Mouse (Mus musculus) CH12.LX (cell line): ENCODE results near the gene Sele. TPM values are rescaled to one million over a fixed set of nuclear protein-coding genes. Genes with fewer than 3 reads are reported as not detected.

Experiments used
- DNase-seq: peaks from one replicate; pipeline ENCODE4 v3.0.0-alpha.2; 2013; ENCODE audit errors: extremely low read depth
- H3K27ac ChIP-seq: 2 replicates; pipeline ENCODE4 v1.5.1; 2012; ENCODE audit warnings: low read depth, mild to moderate bottlenecking, control low read depth, moderate library complexity; ENCODE audit not compliant: insufficient read depth
- H3K27me3 ChIP-seq: replicated peaks from 2 replicates; pipeline ENCODE3; 2012; ENCODE audit warnings: inconsistent platforms
- H3K36me3 ChIP-seq, 2 experiments: replicated peaks in 1 of 2; 2 replicates each; pipeline versions ENCODE3 to v1.6.1; 2012; ENCODE audit warnings: inconsistent platforms in 1 of 2, low read length in 1 of 2, mild to moderate bottlenecking in 1 of 2, mixed read lengths in 1 of 2, moderate library complexity in 1 of 2; ENCODE audit not compliant: control insufficient read depth in 1 of 2, insufficient read depth in 1 of 2
- H3K4me1 ChIP-seq, 2 experiments: 2 replicates each; pipeline ENCODE4 v1.6.1; 2012; ENCODE audit warnings: inconsistent platforms in 1 of 2, moderate library complexity in 1 of 2; ENCODE audit not compliant: insufficient read depth in 2 of 2, control insufficient read depth in 1 of 2
- H3K4me2 ChIP-seq: 2 replicates; pipeline ENCODE4 v1.6.1; 2012; ENCODE audit warnings: low read depth, mild to moderate bottlenecking, control low read depth; ENCODE audit not compliant: poor library complexity, insufficient read depth, severe bottlenecking
- H3K4me3 ChIP-seq, 3 experiments: fragments of 150-350 bp in 1 of 3; sonication (generic) in 1 of 3; replicated peaks in 1 of 3; 2 replicates each; pipeline versions ENCODE3 to v1.5.1; 2011 to 2012; ENCODE audit warnings: low read depth in 2 of 3, low read length in 2 of 3, mild to moderate bottlenecking in 2 of 3, moderate library complexity in 2 of 3, control low read depth in 1 of 3, improper control_type of control experiment in 1 of 3, inconsistent platforms in 1 of 3, mixed read lengths in 1 of 3; ENCODE audit not compliant: poor library complexity in 1 of 3
- H3K79me2 ChIP-seq: replicated peaks from 2 replicates; pipeline ENCODE4 v1.6.1; 2012; ENCODE audit warnings: mild to moderate bottlenecking, moderate library complexity; ENCODE audit not compliant: control insufficient read depth, poor library complexity, insufficient read depth, severe bottlenecking; ENCODE audit errors: extremely low read depth
- H3K9ac ChIP-seq: 2 replicates; pipeline ENCODE4 v1.6.1; 2012; ENCODE audit warnings: low read depth, mild to moderate bottlenecking, control low read depth, moderate library complexity; ENCODE audit not compliant: insufficient read depth
- H3K9me3 ChIP-seq: replicated peaks from 2 replicates; pipeline ENCODE3; 2012; ENCODE audit warnings: low read length, inconsistent platforms, mixed read lengths
- CTCF ChIP-seq, 2 experiments: IDR thresholded peaks in 1 of 2; conservative IDR thresholded peaks in 1 of 2; 2 replicates each; pipeline ENCODE4 v1.5.1; 2011 to 2012; ENCODE audit warnings: low read depth in 2 of 2, low read length in 2 of 2, improper control_type of control experiment in 1 of 2, inconsistent platforms in 1 of 2, mild to moderate bottlenecking in 1 of 2, moderate library complexity in 1 of 2
- E2F4 ChIP-seq: IDR thresholded peaks from 2 replicates; pipeline ENCODE4 v1.6.1; 2011; ENCODE audit warnings: low read depth, low read length, improper control_type of control experiment; ENCODE audit not compliant: insufficient replicate concordance
- ELF1 ChIP-seq: IDR thresholded peaks from 2 replicates; pipeline ENCODE4 v1.6.1; 2014; ENCODE audit warnings: low read depth, mild to moderate bottlenecking, inconsistent platforms, low read length, improper control_type of control experiment
- EP300 ChIP-seq: IDR thresholded peaks from 2 replicates; pipeline ENCODE4 v1.6.1; 2011; ENCODE audit warnings: low read length, improper control_type of control experiment
- GABPA ChIP-seq: IDR thresholded peaks from 2 replicates; pipeline ENCODE4 v1.6.1; 2012; ENCODE audit warnings: low read depth, low read length, improper control_type of control experiment, inconsistent platforms; ENCODE audit not compliant: insufficient replicate concordance
- HCFC1 ChIP-seq: IDR thresholded peaks from 2 replicates; pipeline ENCODE4 v1.6.1; 2012; ENCODE audit warnings: low read depth, mild to moderate bottlenecking, inconsistent platforms, low read length, improper control_type of control experiment
- IRF4 ChIP-seq: IDR thresholded peaks from 2 replicates; pipeline ENCODE4 v1.6.1; 2014; ENCODE audit warnings: low read depth, mild to moderate bottlenecking, inconsistent platforms, low read length, improper control_type of control experiment
- KAT2A ChIP-seq: IDR thresholded peaks from 2 replicates; pipeline ENCODE4 v1.6.1; 2012; ENCODE audit warnings: low read length, improper control_type of control experiment, inconsistent platforms; ENCODE audit not compliant: insufficient replicate concordance
- MEF2A ChIP-seq: IDR thresholded peaks from 2 replicates; pipeline ENCODE4 v1.6.1; 2014; ENCODE audit warnings: low read depth, mild to moderate bottlenecking, inconsistent platforms, low read length, improper control_type of control experiment, borderline replicate concordance
- MXI1 ChIP-seq: IDR thresholded peaks from 2 replicates; pipeline ENCODE4 v1.6.1; 2011; ENCODE audit warnings: mild to moderate bottlenecking, low read depth, low read length, improper control_type of control experiment
- MYC ChIP-seq: IDR thresholded peaks from 2 replicates; pipeline ENCODE4 v1.6.1; 2011; ENCODE audit warnings: low read depth, mild to moderate bottlenecking, improper control_type of control experiment, low read length
- POLR2A ChIP-seq: IDR thresholded peaks from 2 replicates; pipeline ENCODE4 v1.6.1; 2011; ENCODE audit warnings: low read depth, mild to moderate bottlenecking, improper control_type of control experiment, low read length
- RAD21 ChIP-seq: IDR thresholded peaks from 2 replicates; pipeline ENCODE4 v1.6.1; 2011; ENCODE audit warnings: low read depth, mild to moderate bottlenecking, low read length, improper control_type of control experiment, moderate library complexity
- SMC3 ChIP-seq: IDR thresholded peaks from 2 replicates; pipeline ENCODE4 v1.6.1; 2011; ENCODE audit warnings: low read depth, low read length, improper control_type of control experiment
- UBTF ChIP-seq: IDR thresholded peaks from 2 replicates; pipeline ENCODE4 v1.6.1; 2012; ENCODE audit warnings: low read depth, mild to moderate bottlenecking, inconsistent platforms, low read length, improper control_type of control experiment, moderate library complexity
- USF2 ChIP-seq: conservative IDR thresholded peaks from 2 replicates; pipeline ENCODE4 v1.6.1; 2011; ENCODE audit warnings: low read depth, low read length, improper control_type of control experiment
- ZNF384 ChIP-seq: IDR thresholded peaks from 2 replicates; pipeline ENCODE4 v1.6.1; 2012; ENCODE audit warnings: low read depth, low read length, improper control_type of control experiment, inconsistent platforms
- dilution Hi-C: fragments of 300-500 bp; cut with MboI; formaldehyde crosslinking; loops from 2 replicates; pipeline ENCODE4 v1.14.3; 2020; ENCODE audit warnings: low sequenced_read_pairs; ENCODE audit not compliant: extremely low pct_unique_long_range_greater_than_20kb, extremely low pct_ligation_motif_present
- in situ Hi-C: fragments of 300-500 bp; cut with MboI; formaldehyde crosslinking; loops from 3 replicates; pipeline ENCODE4 v1.14.3; 2019; ENCODE audit warnings: low sequenced_read_pairs, low pct_ligation_motif_present, low pct_unique_long_range_greater_than_20kb, mixed read lengths
- polyA plus RNA-seq: library from polyadenylated mRNA; unstranded; fragments of >175 nt; gene quantifications from 2 replicates; pipeline ENCODE4 v1.2.1, GENCODE M21; 2012; ENCODE audit warnings: low read depth; ENCODE audit not compliant: insufficient read length
- total RNA-seq, 2 experiments: library from RNA; depleted of rRNA; stranded (reverse); fragments of 300-350 nt in 1 of 2; fragments of >200 nt in 1 of 2; gene quantifications; 2 replicates each; pipeline ENCODE4 v1.2.3; 2012 to 2014

The Sele gene
- total and polyA plus RNA-seq, 3 experiments = not detected

- Histone ChIP-seq H3K27me3 (peaks cover 1% of the 10 kb centered on the region), H3K4me3 (no peak overlapping the region), H3K79me2 (no peaks in the 10 kb centered on the region), H3K9ac (no peak overlapping the region), H3K9me3 (no peaks in the 10 kb centered on the region), H3K4me1 (peaks cover 0 to 9% of the 10 kb centered on the region in 2 experiments; a peak in 1 of 4 replicates), H3K27ac (no peak overlapping the region), H3K4me2 (no peak overlapping the region), H3K36me3 (no peaks in the 10 kb centered on the region)
- dilution Hi-C loops = no loop called here
- DNase-seq = peak; percentile 25
- TF ChIP-seq CTCF (conservative IDR thresholded peaks at IDR 0.05 in 1 of 2, IDR thresholded peaks at IDR 0.05 in 1 of 2; ENCODE audit: low read depth in 2 of 2, low read length in 2 of 2) = peak; percentile 10 to 61; a peak in 2 of 4 replicates
- no peak for TF ChIP-seq HCFC1
- TF ChIP-seq RAD21 = peak; percentile 45
- peak; percentile 34 for TF ChIP-seq SMC3
- in situ Hi-C loops = no loop called here
Measured at GRCm38 (mm10) chr1:164054800-164055199, 6.8 kb downstream of the Sele start.

- Histone ChIP-seq H3K4me3 (no peak overlapping the region), H3K9me3 (no peaks in the 10 kb centered on the region), H3K79me2 (no peaks in the 10 kb centered on the region), H3K4me1 (0 out of 4 replicates have a peak, but pooled peaks cover 0 to 4% of the 10 kb centered on the region in 2 experiments), H3K9ac (no peak overlapping the region), H3K27ac (no peak overlapping the region), H3K36me3 (no peaks in the 10 kb centered on the region), H3K27me3 (peaks cover 2% of the 10 kb centered on the region), H3K4me2 (no peak overlapping the region)
- in situ Hi-C loops (no loop called here), dilution Hi-C loops (no loop called here)
- TF ChIP-seq USF2 = no peak
- TF ChIP-seq HCFC1 = no peak
- no peak for TF ChIP-seq MEF2A
- TF ChIP-seq EP300 = no peak
- TF ChIP-seq MYC = no peak
- no peak for TF ChIP-seq IRF4
- TF ChIP-seq POLR2A = no peak
- no peak for TF ChIP-seq CTCF (conservative IDR thresholded peaks at IDR 0.05 in 1 of 2, IDR thresholded peaks at IDR 0.05 in 1 of 2; ENCODE audit: low read depth in 2 of 2, low read length in 2 of 2)
- no peak for TF ChIP-seq UBTF
- TF ChIP-seq ELF1 = no peak
- TF ChIP-seq KAT2A = no peak
- no peak for TF ChIP-seq MXI1
- no peak for TF ChIP-seq E2F4
- no peak for TF ChIP-seq GABPA
- TF ChIP-seq ZNF384 = no peak
- DNase-seq = no peak
Measured at GRCm38 (mm10) chr1:164060071-164060470, 12.0 kb downstream of the Sele start.
